Mouse (Mus musculus) C2C12 (cell line): Measurements from ENCODE around the gene Fchsd2. TPM values are rescaled to one million over a fixed set of nuclear protein-coding genes. Genes with fewer than 3 reads are reported as not detected.

Experiments
- H3K27me3 ChIP-seq: one replicate; pipeline ENCODE4 v1.6.1; 2011; ENCODE audit not compliant: control insufficient read depth, insufficient read depth, insufficient read length
- H3K36me3 ChIP-seq: one replicate; pipeline ENCODE4 v1.6.1; 2011; ENCODE audit not compliant: control insufficient read depth, insufficient read depth
- H3K4me3 ChIP-seq: one replicate; pipeline ENCODE4 v1.5.1; 2011; ENCODE audit warnings: mild to moderate bottlenecking, control low read depth; ENCODE audit not compliant: poor library complexity, insufficient read depth, severe bottlenecking
- H3K79me2 ChIP-seq: one replicate; pipeline ENCODE4 v1.6.1; 2011; ENCODE audit not compliant: control insufficient read depth, insufficient read depth
- H3K79me3 ChIP-seq: one replicate; pipeline ENCODE4 v1.6.1; 2011; ENCODE audit warnings: low read depth, control low read depth
- H3ac ChIP-seq: one replicate; pipeline ENCODE3; 2011; ENCODE audit warnings: low read depth; ENCODE audit not compliant: control insufficient read depth, insufficient read length
- CEBPB ChIP-seq: IDR thresholded peaks from one replicate; pipeline ENCODE4 v1.6.1; 2011; ENCODE audit warnings: low read depth, mild to moderate bottlenecking, control low read depth, moderate library complexity
- CTCF ChIP-seq: IDR thresholded peaks from one replicate; pipeline ENCODE4 v1.5.1; 2011; ENCODE audit not compliant: control insufficient read depth, insufficient read depth, insufficient read length
- FOSL1 ChIP-seq: IDR thresholded peaks from one replicate; pipeline ENCODE4 v1.8.0; 2011; ENCODE audit warnings: mild to moderate bottlenecking, low read length; ENCODE audit not compliant: poor library complexity, insufficient read depth, severe bottlenecking
- MAX ChIP-seq: IDR thresholded peaks from one replicate; pipeline ENCODE4 v1.6.1; 2011; ENCODE audit warnings: mild to moderate bottlenecking, control low read depth
- MYOD1 ChIP-seq: IDR thresholded peaks from one replicate; pipeline ENCODE4 v1.6.1; 2011; ENCODE audit warnings: low read depth; ENCODE audit not compliant: control insufficient read depth, insufficient read length
- MYOG ChIP-seq: IDR thresholded peaks from one replicate; pipeline ENCODE4 v1.6.1; 2011; ENCODE audit not compliant: control insufficient read depth, insufficient read length; ENCODE audit errors: extremely low read depth
- USF1 ChIP-seq: IDR thresholded peaks from one replicate; pipeline ENCODE4 v1.6.1; 2011; ENCODE audit warnings: low read depth, mild to moderate bottlenecking, control low read depth, moderate library complexity
- polyA plus RNA-seq: library from polyadenylated mRNA; unstranded; fragments of >200 nt; fragmentation: generic; extraction: Trizol; gene quantifications from one replicate; pipeline ENCODE4 v1.2.1, GENCODE M21; 2012; ENCODE audit warnings: missing spikeins

Gene Fchsd2
- polyA plus RNA-seq, 1 experiment: 2.4 TPM

DNA sequence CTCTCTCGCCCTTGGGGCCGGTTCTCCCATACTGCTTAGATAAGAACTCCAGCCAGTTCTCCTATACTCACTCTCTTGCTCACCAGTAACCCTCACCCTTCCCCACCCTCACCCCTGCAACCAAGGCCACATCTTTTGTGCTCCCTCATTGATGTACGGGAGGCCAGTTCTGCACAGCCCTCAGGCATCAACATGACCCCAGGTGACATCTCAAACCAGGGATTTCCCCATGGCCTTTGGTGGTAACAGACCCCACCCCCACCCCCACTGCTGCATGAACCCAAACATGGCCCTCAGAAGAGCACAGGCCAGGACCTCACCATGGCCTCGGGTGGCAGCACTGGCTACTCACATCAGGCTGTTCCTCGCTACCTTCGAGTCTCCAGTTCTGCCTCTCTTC lies 23.4 kb upstream of the Fchsd2 start:
- no peaks in the 10 kb centered on the region for H3K27me3 ChIP-seq
- no peaks in the 10 kb centered on the region for H3K79me2 ChIP-seq
- no peak overlapping the region for H3K4me3 ChIP-seq
- H3ac ChIP-seq: no peak overlapping the region
- H3K36me3 ChIP-seq: no peaks in the 10 kb centered on the region
- TF ChIP-seq USF1 (no peak), FOSL1 (no peak), MYOG (no peak), MAX (no peak), CEBPB (no peak), CTCF (no peak), MYOD1 (no peak)
- no peaks in the 10 kb centered on the region for H3K79me3 ChIP-seq

DNA sequence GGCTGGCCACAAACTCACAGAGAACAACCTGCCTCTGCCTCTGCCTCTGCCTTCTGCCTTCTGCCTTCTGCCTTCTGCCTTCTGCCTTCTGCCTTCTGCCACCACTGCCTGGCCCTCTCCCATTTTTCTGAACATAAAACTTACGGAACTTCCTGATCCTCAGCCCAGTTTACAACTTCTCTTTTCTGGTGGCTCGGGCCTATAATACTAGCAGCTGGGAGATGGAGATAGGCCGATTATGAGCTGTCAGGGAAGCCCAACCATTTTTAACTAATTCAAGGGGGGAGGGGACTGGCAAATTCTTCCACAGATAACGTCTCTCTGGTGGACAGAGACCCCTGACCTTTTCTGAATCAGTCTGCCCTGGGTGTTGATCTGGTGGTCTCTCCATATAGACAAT lies 22.3 kb upstream of the Fchsd2 start:
- Histone ChIP-seq H3K36me3 (no peaks in the 10 kb centered on the region), H3K27me3 (no peaks in the 10 kb centered on the region), H3K4me3 (no peak overlapping the region), H3ac (no peak overlapping the region), H3K79me3 (no peaks in the 10 kb centered on the region), H3K79me2 (no peaks in the 10 kb centered on the region)
- no peak for TF ChIP-seq FOSL1
- no peak for TF ChIP-seq USF1
- no peak for TF ChIP-seq CEBPB
- no peak for TF ChIP-seq MYOD1
- TF ChIP-seq MYOG: no peak
- no peak for TF ChIP-seq MAX
- TF ChIP-seq CTCF: no peak

GRCm38 (mm10) chr7:101071020-101071419 lies 21.6 kb upstream of the Fchsd2 start:
- Histone ChIP-seq H3K4me3 (no peak overlapping the region), H3K27me3 (no peaks in the 10 kb centered on the region), H3K79me3 (no peaks in the 10 kb centered on the region), H3K79me2 (no peaks in the 10 kb centered on the region), H3ac (no peak overlapping the region), H3K36me3 (no peaks in the 10 kb centered on the region)
- TF ChIP-seq USF1 (no peak), CTCF (no peak), MYOG (no peak), CEBPB (no peak), MAX (no peak), FOSL1 (no peak), MYOD1 (no peak)

DNA sequence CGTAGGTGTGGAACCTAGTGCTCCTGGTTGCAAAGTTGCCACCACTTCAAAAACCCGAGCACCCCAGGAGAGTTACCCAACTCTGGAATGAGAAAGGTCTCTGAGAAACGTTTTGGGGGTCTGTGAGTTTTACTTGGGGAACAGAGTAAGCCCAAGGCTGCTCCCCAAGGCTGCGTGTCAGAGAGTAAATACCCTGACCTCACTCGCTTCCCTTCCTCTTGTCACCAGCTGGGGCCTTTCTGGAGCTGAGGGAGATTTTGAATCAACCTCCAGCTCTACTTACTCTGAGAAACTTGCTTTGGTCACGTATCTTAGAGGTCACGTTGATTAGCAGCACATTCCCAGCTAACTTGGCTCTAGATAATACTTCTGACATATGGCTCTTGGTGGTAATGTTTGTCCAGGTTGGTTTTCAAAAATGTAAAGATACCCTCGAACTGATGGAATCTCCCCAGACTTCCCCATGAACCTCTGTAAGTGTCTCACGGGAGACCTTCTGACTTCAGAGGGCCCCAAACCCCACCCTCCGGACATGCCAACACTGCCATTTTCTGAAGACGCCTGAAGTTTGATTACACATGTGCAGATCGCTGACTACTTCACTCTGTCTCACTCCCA lies 20.4 kb upstream of the Fchsd2 start:
- Histone ChIP-seq H3K36me3 (no peaks in the 10 kb centered on the region), H3K27me3 (no peaks in the 10 kb centered on the region), H3K79me3 (no peaks in the 10 kb centered on the region), H3K79me2 (no peaks in the 10 kb centered on the region), H3ac (no peak overlapping the region), H3K4me3 (no peak overlapping the region)
- TF ChIP-seq FOSL1 (no peak), MYOD1 (no peak), CTCF (no peak), CEBPB (no peak), MYOG (no peak), USF1 (no peak), MAX (no peak)

DNA sequence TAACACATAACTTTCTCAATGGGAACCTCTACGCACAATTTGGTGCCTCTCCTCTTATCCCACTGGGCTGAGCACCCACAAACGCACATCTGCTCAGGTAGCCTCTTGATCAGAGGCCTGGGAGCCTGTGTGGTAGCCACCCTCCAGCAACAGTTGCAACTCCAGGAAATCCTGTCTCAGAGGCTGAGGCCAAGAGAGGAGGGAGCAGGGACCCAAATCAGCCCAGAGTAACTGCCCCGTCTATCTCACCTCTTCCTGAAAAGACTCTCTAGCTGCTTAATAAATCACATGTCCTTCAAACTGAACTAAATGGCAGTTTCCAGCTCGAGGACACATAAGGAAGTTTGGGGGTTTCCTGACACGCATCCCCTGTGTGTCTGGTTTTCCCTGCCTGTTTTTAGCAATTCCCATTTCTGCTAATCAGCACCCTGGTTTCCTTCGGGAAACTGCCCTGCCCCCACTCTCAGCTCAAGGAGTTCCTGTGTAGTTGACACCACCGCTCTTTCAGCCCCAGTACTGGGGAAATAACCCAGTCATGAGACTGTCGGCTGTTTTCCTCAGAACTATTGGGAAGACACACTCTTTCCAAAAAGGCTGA lies 18.4 kb upstream of the Fchsd2 start:
- Histone ChIP-seq H3K27me3 (no peaks in the 10 kb centered on the region), H3K36me3 (no peaks in the 10 kb centered on the region), H3K79me3 (no peaks in the 10 kb centered on the region), H3K79me2 (no peaks in the 10 kb centered on the region), H3ac (no peak overlapping the region), H3K4me3 (no peak overlapping the region)
- TF ChIP-seq MYOD1: no peak
- no peak for TF ChIP-seq FOSL1
- no peak for TF ChIP-seq MYOG
- no peak for TF ChIP-seq CEBPB
- TF ChIP-seq USF1: no peak
- no peak for TF ChIP-seq CTCF
